Mouse (Mus musculus) kidney, postnatal 0 days (tissue): Measurements from ENCODE around the gene Tra2a. TPM values are rescaled to one million over a fixed set of nuclear protein-coding genes. Genes with fewer than 3 reads are reported as not detected.

Source experiments
- ATAC-seq: fragments of 200-750 bp; cut with Nextera tagmentation; replicated peaks from 2 replicates; pipeline ENCODE4 v1.8.0; 2017; ENCODE audit warnings: low read depth, moderate number of reproducible peaks, moderate TSS enrichment, moderate library complexity; ENCODE audit not compliant: low FRiP score
- DNase-seq: peaks from one replicate; pipeline ENCODE4 v3.0.0-alpha.2; 2016; ENCODE audit warnings: low spot score
- H3K27ac ChIP-seq: fragments of 300-500 bp; sonication (generic); 2 replicates; pipeline ENCODE4 v1.5.1; 2014; ENCODE audit warnings: mild to moderate bottlenecking
- H3K27me3 ChIP-seq: fragments of 300-500 bp; sonication (generic); 2 replicates; pipeline ENCODE4 v1.6.1; 2014; ENCODE audit warnings: low read length, mixed read lengths; ENCODE audit not compliant: insufficient read depth
- H3K36me3 ChIP-seq: fragments of 300-500 bp; sonication (generic); 2 replicates; pipeline ENCODE4 v1.6.1; 2014; ENCODE audit warnings: low read length, mixed read lengths; ENCODE audit not compliant: insufficient read depth
- H3K4me1 ChIP-seq: fragments of 300-500 bp; sonication (generic); replicated peaks from 2 replicates; pipeline ENCODE4 v1.6.1; 2014; ENCODE audit warnings: antibody characterized with exemption, low read length, mixed read lengths; ENCODE audit not compliant: insufficient read depth
- H3K4me2 ChIP-seq: fragments of 300-500 bp; sonication (generic); 2 replicates; pipeline ENCODE4 v1.6.1; 2014; ENCODE audit warnings: mild to moderate bottlenecking, low read length, moderate library complexity, mixed read lengths
- H3K4me3 ChIP-seq: fragments of 300-500 bp; sonication (generic); replicated peaks from 2 replicates; pipeline ENCODE4 v1.5.1; 2014; ENCODE audit warnings: low read depth, low read length
- H3K9ac ChIP-seq: fragments of 300-500 bp; sonication (generic); 2 replicates; pipeline ENCODE4 v1.6.1; 2014; ENCODE audit warnings: low read depth, low read length
- H3K9me3 ChIP-seq: fragments of 300-500 bp; sonication (generic); replicated peaks from 2 replicates; pipeline ENCODE4 v1.6.1; 2016; ENCODE audit warnings: low read length, inconsistent platforms, mixed read lengths
- CTCF ChIP-seq: IDR thresholded peaks from 2 replicates; pipeline ENCODE4 v1.5.1; 2016; ENCODE audit warnings: antibody characterized with exemption, low read depth, mild to moderate bottlenecking, moderate library complexity
- WGBS: fragments of 180-500 bp; shearing (Covaris S2); extraction: QIAGEN DNeasy Blood & Tissue Kit; methylation state at CpG from one replicate; pipeline ENCODE4 v1.1.7; 2014; 5-methylcytosine and 5-hydroxymethylcytosine counted together
- polyA plus RNA-seq: library from polyadenylated mRNA; unstranded; fragments of >200 nt; fragmentation: Nextera tagmentation; extraction: Ambion mirVana; gene quantifications from 2 replicates; pipeline ENCODE4 v1.2.1, GENCODE M21; 2015

The Tra2a gene
- polyA plus RNA-seq, 1 experiment from 2014 or later: 60.9 TPM

- ATAC-seq (no peak), DNase-seq (no peak)
- no peaks in the 10 kb centered on the region for H3K9me3 ChIP-seq
- 8% methylated on average over 20 of the region's 20 CpGs for WGBS
- peak overlapping the region; percentile 96 for H3K4me2 ChIP-seq
- H3K27me3 ChIP-seq: no peaks in the 10 kb centered on the region
- peak overlapping the region; percentile 81 for H3K9ac ChIP-seq
- H3K4me1 ChIP-seq: peaks cover 22% of the 10 kb centered on the region
- H3K4me3 ChIP-seq: peak overlapping the region; percentile 74
- no peak for TF ChIP-seq CTCF
- H3K27ac ChIP-seq: peak overlapping the region; percentile 87
- no peaks in the 10 kb centered on the region for H3K36me3 ChIP-seq
These were observed 50.8 kb downstream of the Tra2a start for GRCm38 (mm10) chr6:49212931-49213580.

GRCm38 (mm10) chr6:49212141-49212540 lies 51.7 kb downstream of the Tra2a start:
- H3K4me2 ChIP-seq: 0 out of 2 replicates have a peak overlapping the region, but pooled peaks have one; percentile 96
- 37% methylated on average over 3 of the region's 4 CpGs for WGBS
- ATAC-seq (no peak), DNase-seq (no peak)
- H3K36me3 ChIP-seq: no peaks in the 10 kb centered on the region
- no peak overlapping the region for H3K9ac ChIP-seq
- no peaks in the 10 kb centered on the region for H3K27me3 ChIP-seq
- no peak overlapping the region for H3K4me3 ChIP-seq
- H3K4me1 ChIP-seq: peaks cover 19% of the 10 kb centered on the region
- TF ChIP-seq CTCF: no peak
- H3K9me3 ChIP-seq: no peaks in the 10 kb centered on the region
- H3K27ac ChIP-seq: no peak overlapping the region

GRCm38 (mm10) chr6:49211596-49211995 lies 52.2 kb downstream of the Tra2a start:
- Histone ChIP-seq H3K4me3 (no peak overlapping the region), H3K27me3 (no peaks in the 10 kb centered on the region), H3K4me2 (no peak overlapping the region), H3K36me3 (no peaks in the 10 kb centered on the region), H3K9ac (no peak overlapping the region), H3K27ac (no peak overlapping the region), H3K4me1 (peaks cover 19% of the 10 kb centered on the region), H3K9me3 (no peaks in the 10 kb centered on the region)
- 44% methylated on average over 5 of the region's 5 CpGs for WGBS
- no peak for DNase-seq
- no peak for TF ChIP-seq CTCF
- no peak for ATAC-seq

- TF ChIP-seq CTCF: no peak
- ATAC-seq (peak; percentile 86), DNase-seq (peak; percentile 86)
- no peak overlapping the region for H3K4me3 ChIP-seq
- no peaks in the 10 kb centered on the region for H3K36me3 ChIP-seq
- H3K27me3 ChIP-seq: no peaks in the 10 kb centered on the region
- WGBS: 13% methylated on average over 14 of the region's 14 CpGs
- peak overlapping the region; percentile 19 for H3K4me2 ChIP-seq
- 0 out of 2 replicates have a peak overlapping the region, but pooled peaks have one; percentile 2 for H3K9ac ChIP-seq
- H3K9me3 ChIP-seq: no peaks in the 10 kb centered on the region
- H3K27ac ChIP-seq: peak overlapping the region; percentile 51
- H3K4me1 ChIP-seq: peaks cover 19% of the 10 kb centered on the region
These were observed 53.7 kb downstream of the Tra2a start for GRCm38 (mm10) chr6:49209881-49210854.

GRCm38 (mm10) chr6:49208935-49209334 lies 54.9 kb downstream of the Tra2a start:
- peaks cover 15% of the 10 kb centered on the region for H3K4me1 ChIP-seq
- TF ChIP-seq CTCF: no peak
- H3K4me2 ChIP-seq: peak overlapping the region; percentile 36
- WGBS: 79% methylated on average over 5 of the region's 5 CpGs
- peak overlapping the region; percentile 69; the same call in 1 of the 2 replicates for H3K27ac ChIP-seq
- no peaks in the 10 kb centered on the region for H3K36me3 ChIP-seq
- no peak overlapping the region for H3K4me3 ChIP-seq
- no peaks in the 10 kb centered on the region for H3K9me3 ChIP-seq
- DNase-seq: peak; percentile 65
- H3K27me3 ChIP-seq: no peaks in the 10 kb centered on the region
- ATAC-seq: peak; percentile 60; the same call in 1 of the 2 replicates
- H3K9ac ChIP-seq: no peak overlapping the region

GRCm38 (mm10) chr6:49208297-49208930 lies 55.4 kb downstream of the Tra2a start:
- H3K4me1 ChIP-seq: peaks cover 15% of the 10 kb centered on the region
- no peaks in the 10 kb centered on the region for H3K9me3 ChIP-seq
- peak; percentile 75 for TF ChIP-seq CTCF
- peak overlapping the region; percentile 69 for H3K27ac ChIP-seq
- WGBS: 57% methylated on average over 8 of the region's 8 CpGs
- peak overlapping the region; percentile 36 for H3K4me2 ChIP-seq
- H3K4me3 ChIP-seq: no peak overlapping the region
- no peak for ATAC-seq
- H3K9ac ChIP-seq: 0 out of 2 replicates have a peak overlapping the region, but pooled peaks have one; percentile 24
- H3K27me3 ChIP-seq: no peaks in the 10 kb centered on the region
- DNase-seq: peak; percentile 78
- H3K36me3 ChIP-seq: no peaks in the 10 kb centered on the region
